Mouse (Mus musculus) CD4-positive, CD25-positive, alpha-beta regulatory T cell, adult 4 months (primary cell): ENCODE results near the gene Trmt1l. TPM values are rescaled to one million over a fixed set of nuclear protein-coding genes. Genes with fewer than 3 reads are reported as not detected.
A peak's percentile ranks its signal among the peaks of the same experiment; 100 is the strongest.
"Not testable (repeated sequence)": the region's sequence is repeated elsewhere in the genome, so short reads cannot be mapped to it uniquely, and the experiment has no call there.

Experiments
- ATAC-seq: one replicate; pipeline ENCODE4 v1.8.0; 2017
- polyA plus RNA-seq, 2 experiments: library from polyadenylated mRNA; unstranded; fragments of 100-300 nt; shearing (Covaris generic); gene quantifications; one replicate each; pipeline ENCODE4 v1.2.1; 2017

Trmt1l gene
- 10 to 100 TPM; 35.7 to 46.8 TPM for polyA plus RNA-seq

GRCm38 (mm10) chr1:151428263-151429221, at the start of gene Trmt1l, which contains the start of gene Swt1:
Trmt1l (plus strand) TSS chr1:151428542.
Swt1 (minus strand) TSS chr1:151428455.
- ATAC-seq: peak; percentile 97

GRCm38 (mm10) chr1:151390029-151390428, 38.3 kb upstream of the Trmt1l start:
- ATAC-seq: no peak

- ATAC-seq: no peak
Observed at GRCm38 (mm10) chr1:151409827-151410226, 18.5 kb upstream of the Trmt1l start.

GRCm38 (mm10) chr1:151422178-151422577, 6.2 kb upstream of the Trmt1l start:
- no peak for ATAC-seq

- no peak for ATAC-seq
Observed at GRCm38 (mm10) chr1:151426947-151427600, 1.3 kb upstream of the Trmt1l start.

- ATAC-seq: no peak
Observed at GRCm38 (mm10) chr1:151427888-151428262, 467 bp upstream of the Trmt1l start.

- peak; percentile 8 for ATAC-seq
Observed at GRCm38 (mm10) chr1:151429316-151429715, 974 bp downstream of the Trmt1l start.

GRCm38 (mm10) chr1:151435431-151435830, 7.1 kb downstream of the Trmt1l start:
- no peak for ATAC-seq

GRCm38 (mm10) chr1:151449866-151450265, 21.5 kb downstream of the Trmt1l start:
- no peak for ATAC-seq

- ATAC-seq: no peak
Observed at GRCm38 (mm10) chr1:151450851-151451250, 22.5 kb downstream of the Trmt1l start.

- ATAC-seq: no peak
Observed at GRCm38 (mm10) chr1:151451946-151452345, 23.6 kb downstream of the Trmt1l start.

GRCm38 (mm10) chr1:151457087-151457486, 28.7 kb downstream of the Trmt1l start:
- ATAC-seq: peak; percentile 91

GRCm38 (mm10) chr1:151461265-151461664, 32.9 kb downstream of the Trmt1l start:
- ATAC-seq: no peak

GRCm38 (mm10) chr1:151464914-151465313, 36.6 kb downstream of the Trmt1l start:
- no peak for ATAC-seq

- ATAC-seq: no peak
Observed at GRCm38 (mm10) chr1:151466571-151466970, 38.2 kb downstream of the Trmt1l start.

- ATAC-seq: no peak
Observed at GRCm38 (mm10) chr1:151471429-151471828, 43.1 kb downstream of the Trmt1l start.

- not testable (repeated sequence) for ATAC-seq
Observed at GRCm38 (mm10) chr1:151472386-151472785, 44.0 kb downstream of the Trmt1l start.

GRCm38 (mm10) chr1:151482497-151482896, 54.2 kb downstream of the Trmt1l start:
- ATAC-seq: no peak

GRCm38 (mm10) chr1:151483568-151483967, 55.2 kb downstream of the Trmt1l start:
- peak; percentile 54 for ATAC-seq

- ATAC-seq: no peak
Observed at GRCm38 (mm10) chr1:151484754-151485153, 56.4 kb downstream of the Trmt1l start.

- ATAC-seq: no peak
Observed at GRCm38 (mm10) chr1:151489806-151490205, 61.5 kb downstream of the Trmt1l start.

- ATAC-seq: no peak
Observed at GRCm38 (mm10) chr1:151492419-151492818, 64.1 kb downstream of the Trmt1l start.

GRCm38 (mm10) chr1:151493826-151494225, 65.5 kb downstream of the Trmt1l start:
- no peak for ATAC-seq

GRCm38 (mm10) chr1:151494711-151495110, 66.4 kb downstream of the Trmt1l start:
- ATAC-seq: no peak
